Mouse (Mus musculus) megakaryocyte, embryonic 14.5 days (primary cell): ENCODE data around the gene Dnajc12. TPM values are rescaled to one million over a fixed set of nuclear protein-coding genes. Genes with fewer than 3 reads are reported as not detected.
"Not testable (repeated sequence)": the region's sequence is repeated elsewhere in the genome, so short reads cannot be mapped to it uniquely, and the experiment has no call there.

Experiments used
- H3K27me3 ChIP-seq: replicated peaks from 2 replicates; pipeline ENCODE3; 2012; ENCODE audit warnings: inconsistent platforms
- H3K36me3 ChIP-seq: replicated peaks from 2 replicates; pipeline ENCODE3; 2012; ENCODE audit warnings: low read length, inconsistent platforms, mixed read lengths
- H3K4me1 ChIP-seq: 2 replicates; pipeline ENCODE4 v1.6.1; 2012; ENCODE audit warnings: inconsistent platforms
- H3K4me3 ChIP-seq: replicated peaks from 2 replicates; pipeline ENCODE3; 2012; ENCODE audit warnings: moderate library complexity, mild to moderate bottlenecking, inconsistent platforms
- H3K9me3 ChIP-seq: 2 replicates; pipeline ENCODE4 v1.6.1; 2012; ENCODE audit warnings: inconsistent platforms
- FLI1 ChIP-seq: IDR thresholded peaks from 2 replicates; pipeline ENCODE4 v1.6.1; 2012; ENCODE audit warnings: low read length, inconsistent platforms, mixed read lengths
- GATA1 ChIP-seq: IDR thresholded peaks from 3 replicates; pipeline ENCODE4 v1.6.1; 2012; ENCODE audit warnings: mixed read lengths, low read length, inconsistent platforms, borderline replicate concordance
- polyA plus RNA-seq: library from polyadenylated mRNA; stranded (reverse); fragments of >175 nt; gene quantifications from 2 replicates; pipeline ENCODE4 v1.2.3, GENCODE M21; 2012; ENCODE audit warnings: low replicate concordance; ENCODE audit not compliant: insufficient read depth

Gene Dnajc12
- polyA plus RNA-seq, 1 experiment = 1.0 TPM

DNA sequence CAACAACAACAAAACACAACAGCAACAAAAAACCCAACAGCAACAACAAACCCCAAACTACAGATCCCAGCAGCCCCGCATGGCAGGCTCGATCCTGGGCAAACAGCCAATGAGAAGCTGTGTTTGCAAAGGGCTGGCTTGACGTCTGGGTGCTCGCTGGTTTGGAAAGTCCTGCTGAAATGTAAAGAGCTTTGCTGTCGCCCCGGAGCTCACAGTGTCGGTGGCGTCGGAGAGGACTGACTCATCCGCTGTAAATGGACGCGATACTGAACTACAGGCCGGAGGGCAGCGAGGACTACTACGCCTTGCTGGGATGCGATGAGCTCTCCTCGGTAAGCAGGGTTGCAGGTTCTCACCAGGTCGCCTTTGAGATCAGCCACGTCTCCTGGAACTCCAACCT is 4.2 kb downstream of the Dnajc12 start:
- TF ChIP-seq FLI1 (no peak), GATA1 (no peak)
- H3K9me3 ChIP-seq = no peaks in the 10 kb centered on the region
- H3K36me3 ChIP-seq = no peaks in the 10 kb centered on the region
- H3K27me3 ChIP-seq = peaks cover 2% of the 10 kb centered on the region
- H3K4me1 ChIP-seq = peaks cover 21% of the 10 kb centered on the region
- H3K4me3 ChIP-seq = peak overlapping the region; percentile 92

DNA sequence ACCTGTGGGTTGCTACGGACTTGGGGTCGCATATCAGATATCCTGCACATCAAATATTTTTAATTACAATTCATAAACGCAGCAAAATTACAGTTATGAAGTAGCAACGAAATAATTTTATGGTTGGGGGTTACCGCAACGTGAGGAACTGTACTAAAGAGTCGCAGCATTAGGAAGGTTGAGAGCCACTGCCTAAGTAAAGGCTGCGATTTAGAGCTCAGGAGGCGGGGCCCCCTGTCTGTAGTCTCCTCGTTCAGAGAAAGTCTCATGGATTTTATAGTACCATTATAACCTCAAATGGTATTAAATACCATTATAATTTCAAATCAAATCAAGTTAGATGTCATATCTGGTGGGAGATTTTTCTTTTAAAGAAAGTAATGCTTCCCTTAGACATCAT is 4.7 kb downstream of the Dnajc12 start:
- Histone ChIP-seq H3K9me3 (no peaks in the 10 kb centered on the region), H3K27me3 (no peaks in the 10 kb centered on the region), H3K36me3 (no peaks in the 10 kb centered on the region), H3K4me1 (peaks cover 16% of the 10 kb centered on the region), H3K4me3 (peak overlapping the region; percentile 92)
- TF ChIP-seq GATA1 (no peak), FLI1 (no peak)

DNA sequence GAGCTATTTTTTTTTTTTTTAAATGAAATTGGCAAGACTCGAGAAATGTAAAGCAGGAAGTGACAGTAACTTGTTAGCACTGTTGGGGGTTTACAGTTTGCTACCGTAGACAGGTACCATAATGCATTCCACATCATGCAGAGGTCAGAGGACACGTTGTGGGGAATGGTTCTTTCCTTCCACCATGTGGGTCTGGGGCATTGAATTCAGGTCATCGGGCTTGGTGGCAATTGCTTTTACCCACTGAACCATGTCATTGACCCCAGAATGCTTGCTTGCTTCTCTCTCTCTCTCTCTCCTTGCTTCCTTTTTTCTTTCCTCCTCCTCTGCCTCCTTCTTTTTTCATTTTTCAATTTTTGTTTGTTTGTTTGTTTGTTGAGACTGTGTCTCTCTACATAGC is 6.7 kb downstream of the Dnajc12 start:
- H3K9me3 ChIP-seq = no peaks in the 10 kb centered on the region
- no peaks in the 10 kb centered on the region for H3K36me3 ChIP-seq
- no peak for TF ChIP-seq FLI1
- no peak for TF ChIP-seq GATA1
- peaks cover 7% of the 10 kb centered on the region for H3K4me1 ChIP-seq
- H3K27me3 ChIP-seq = no peaks in the 10 kb centered on the region
- no peak overlapping the region for H3K4me3 ChIP-seq

DNA sequence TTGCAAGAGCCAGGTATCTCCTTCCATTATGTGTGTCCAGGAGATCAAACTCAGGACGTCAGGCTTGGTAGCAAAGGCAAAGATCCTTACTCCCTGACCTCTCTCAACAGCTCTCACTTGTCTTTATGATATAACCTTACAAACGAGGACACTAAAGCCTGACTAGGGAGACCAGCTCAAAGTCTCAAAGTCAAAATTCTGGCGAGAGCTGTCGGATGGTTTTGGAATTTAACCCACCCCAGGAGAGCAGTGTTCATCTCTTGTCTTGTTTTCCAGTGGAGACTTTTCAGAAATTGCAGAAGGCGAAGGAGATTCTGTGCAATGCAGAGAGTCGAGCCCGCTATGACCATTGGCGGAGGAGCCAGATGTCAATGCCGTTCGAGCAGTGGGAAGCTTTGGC is 14.7 kb downstream of the Dnajc12 start:
- Histone ChIP-seq H3K27me3 (no peaks in the 10 kb centered on the region), H3K4me1 (no peaks in the 10 kb centered on the region), H3K36me3 (peaks cover 12% of the 10 kb centered on the region), H3K9me3 (peaks cover 5% of the 10 kb centered on the region; the same call in 1 of the 2 replicates), H3K4me3 (no peak overlapping the region)
- TF ChIP-seq FLI1 (no peak), GATA1 (no peak)

DNA sequence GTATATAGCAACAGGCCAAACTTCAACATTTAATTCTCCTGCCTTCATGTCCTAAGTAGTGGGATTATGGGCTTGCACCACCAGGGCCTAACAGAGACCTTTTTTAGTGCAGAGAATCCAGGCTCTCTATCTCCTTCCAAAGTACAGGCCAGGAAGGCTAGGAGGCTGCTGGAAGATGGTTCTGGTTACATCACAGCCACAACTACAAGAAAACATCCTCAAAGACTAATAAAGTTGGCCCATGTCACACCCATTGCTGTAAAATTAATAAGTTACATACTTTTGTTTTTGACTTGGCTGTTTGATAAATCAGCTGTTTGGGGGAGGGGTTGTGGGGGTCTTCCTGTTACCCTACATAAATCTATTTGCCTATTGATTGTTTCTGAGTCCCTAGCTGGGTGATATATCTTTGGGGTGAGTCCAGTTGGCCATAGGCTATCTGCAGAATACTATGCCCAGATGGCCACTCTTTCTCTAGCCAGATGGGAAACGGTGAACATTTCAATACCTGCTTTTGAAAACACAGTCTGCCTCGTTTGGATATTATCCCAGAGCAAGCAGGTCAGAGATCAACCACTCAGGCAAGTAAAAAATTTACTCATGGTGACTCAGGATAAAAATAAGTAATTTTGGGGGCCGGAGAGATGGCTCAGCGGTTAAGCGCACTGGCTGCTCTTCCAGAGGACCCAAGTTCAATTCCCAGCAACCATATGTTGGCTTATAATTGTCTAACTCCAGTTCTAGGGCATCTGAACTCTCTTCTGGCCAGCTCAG is 20.7 kb downstream of the Dnajc12 start:
- H3K4me3 ChIP-seq = no peak overlapping the region
- no peaks in the 10 kb centered on the region for H3K9me3 ChIP-seq
- peaks cover 1% of the 10 kb centered on the region for H3K36me3 ChIP-seq
- no peaks in the 10 kb centered on the region for H3K4me1 ChIP-seq
- H3K27me3 ChIP-seq = no peaks in the 10 kb centered on the region
- no peak for TF ChIP-seq FLI1
- TF ChIP-seq GATA1 = no peak

DNA sequence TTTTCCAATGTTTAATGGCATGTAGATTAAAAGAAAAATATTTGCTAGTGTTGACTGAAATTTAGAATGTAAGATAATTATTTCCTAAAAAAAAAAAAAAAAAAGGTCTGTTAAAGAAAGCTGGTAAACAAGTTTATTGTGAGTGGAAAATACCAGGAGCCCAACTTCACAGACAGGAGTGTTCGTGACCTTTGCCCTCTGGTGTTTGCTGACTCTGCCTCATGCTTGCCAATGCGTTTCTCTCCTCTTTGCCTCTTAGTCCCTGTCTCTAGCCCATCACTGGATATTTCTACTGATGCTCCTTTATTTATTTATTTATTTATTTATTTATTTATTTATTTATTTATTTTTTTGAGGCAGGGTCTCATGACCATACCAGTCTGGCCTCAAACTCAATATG is 21.4 kb downstream of the Dnajc12 start:
- Histone ChIP-seq H3K4me3 (no peak overlapping the region), H3K9me3 (no peaks in the 10 kb centered on the region), H3K27me3 (no peaks in the 10 kb centered on the region), H3K4me1 (no peaks in the 10 kb centered on the region), H3K36me3 (no peaks in the 10 kb centered on the region)
- TF ChIP-seq FLI1 = no peak
- TF ChIP-seq GATA1 = no peak

DNA sequence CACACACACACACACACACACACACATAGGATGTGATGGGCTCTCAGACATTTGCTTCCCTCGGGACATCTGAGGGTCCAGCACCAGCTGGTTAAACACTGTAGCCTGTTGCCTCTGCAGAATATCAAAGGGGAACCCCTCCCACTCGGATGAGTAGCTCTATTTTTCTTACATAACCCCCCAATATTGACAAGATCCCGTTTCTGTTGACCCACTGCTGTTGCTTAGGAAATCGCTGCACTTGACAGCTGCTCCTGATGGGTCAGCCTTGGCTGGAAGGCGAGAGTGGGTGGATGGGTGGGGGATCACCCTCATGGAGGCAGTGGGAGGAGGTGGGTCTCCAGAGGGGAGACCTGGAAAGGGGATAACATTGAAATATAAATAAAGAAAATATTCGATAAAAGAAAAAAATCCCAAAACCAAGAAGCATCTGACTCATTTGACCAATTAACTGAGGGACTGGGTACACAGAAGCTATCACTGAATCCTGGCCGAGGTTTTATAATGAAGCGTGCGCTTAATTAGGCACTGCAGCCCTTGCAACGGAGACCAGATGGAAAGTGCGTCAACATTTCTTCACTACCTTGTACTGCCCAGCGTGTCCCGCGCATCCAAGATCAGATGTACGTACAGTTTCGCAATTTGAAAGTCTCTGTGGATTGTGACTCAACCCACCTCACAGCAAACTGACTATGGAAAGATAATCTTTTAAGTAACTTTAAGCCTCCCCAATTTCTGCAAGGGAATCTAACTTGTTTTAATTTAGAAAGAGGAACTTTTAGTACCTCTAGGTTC is 28.1 kb downstream of the Dnajc12 start:
- Histone ChIP-seq H3K4me3 (no peak overlapping the region), H3K36me3 (no peaks in the 10 kb centered on the region), H3K27me3 (no peaks in the 10 kb centered on the region), H3K9me3 (no peaks in the 10 kb centered on the region), H3K4me1 (no peaks in the 10 kb centered on the region)
- TF ChIP-seq GATA1 (no peak), FLI1 (no peak)

DNA sequence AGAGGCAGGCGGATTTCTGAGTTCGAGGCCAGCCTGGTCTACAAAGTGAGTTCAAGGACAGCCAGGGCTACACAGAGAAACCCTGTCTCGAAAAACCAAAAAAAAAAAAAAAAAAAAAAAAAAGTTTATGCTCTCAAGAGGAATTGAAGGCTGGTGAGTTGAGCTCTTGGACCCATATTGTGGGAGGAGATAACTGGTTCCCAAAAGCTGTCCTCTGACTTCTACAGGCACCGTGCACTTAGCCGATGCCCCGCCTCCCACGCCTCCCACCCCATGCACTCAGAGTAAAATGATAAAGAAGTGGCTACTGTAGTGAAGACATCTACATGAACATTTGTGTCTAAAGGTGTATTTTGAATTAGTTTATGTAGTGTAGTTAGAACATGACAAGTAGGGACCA is 29.4 kb downstream of the Dnajc12 start:
- not testable (repeated sequence) for H3K9me3 ChIP-seq, H3K27me3 ChIP-seq, H3K36me3 ChIP-seq, H3K4me1 ChIP-seq, H3K4me3 ChIP-seq

DNA sequence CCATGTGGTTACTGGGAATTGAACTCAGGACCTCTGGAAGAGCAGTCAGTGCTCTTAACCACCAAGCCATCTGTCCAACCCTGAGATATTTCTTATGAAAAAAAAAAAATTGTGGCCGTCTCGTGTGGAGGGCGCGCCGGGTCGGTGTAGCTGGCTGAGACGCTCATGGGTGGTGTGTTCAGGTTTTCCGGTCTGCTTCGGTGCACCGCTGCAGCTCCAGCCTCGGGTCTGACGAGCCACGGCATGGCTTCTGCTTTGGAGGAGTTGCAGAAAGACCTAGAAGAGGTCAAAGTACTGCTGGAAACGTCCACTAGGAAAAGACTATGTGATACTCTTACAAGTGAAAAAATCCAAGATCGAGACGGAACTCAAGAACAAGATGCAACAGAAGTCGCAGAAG is 30.5 kb downstream of the Dnajc12 start:
- Histone ChIP-seq H3K4me3 (no peak overlapping the region), H3K9me3 (no peaks in the 10 kb centered on the region), H3K4me1 (peaks cover 3% of the 10 kb centered on the region; the same call in 1 of the 2 replicates), H3K27me3 (peaks cover 3% of the 10 kb centered on the region), H3K36me3 (no peaks in the 10 kb centered on the region)
- no peak for TF ChIP-seq GATA1
- TF ChIP-seq FLI1 = no peak

DNA sequence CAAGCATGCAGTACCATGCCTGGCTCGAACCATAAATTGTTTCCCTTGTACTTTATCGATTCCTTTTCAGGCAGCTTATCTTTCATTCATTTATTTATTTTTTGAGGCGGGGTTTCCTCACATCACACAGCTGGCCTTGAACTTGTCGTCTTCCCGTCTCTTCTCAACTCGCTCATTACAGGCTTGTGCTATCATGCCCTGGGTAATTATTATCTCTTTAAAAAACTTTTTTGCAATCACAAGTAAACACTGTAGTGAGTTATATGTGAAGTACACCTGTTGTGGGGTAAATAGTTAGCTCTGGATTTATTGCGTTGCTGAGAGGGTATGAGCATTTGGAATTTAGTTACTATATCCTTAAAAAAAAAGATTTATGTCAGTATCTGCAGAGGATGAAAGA is 33.0 kb downstream of the Dnajc12 start:
- Histone ChIP-seq H3K36me3 (no peaks in the 10 kb centered on the region), H3K9me3 (no peaks in the 10 kb centered on the region), H3K4me3 (no peak overlapping the region), H3K4me1 (peaks cover 3% of the 10 kb centered on the region; the same call in 1 of the 2 replicates), H3K27me3 (peaks cover 7% of the 10 kb centered on the region)
- TF ChIP-seq FLI1 = no peak
- TF ChIP-seq GATA1 = no peak
